ENCODE assay signal across 30 mouse cellular contexts in the genomic region with DNA sequence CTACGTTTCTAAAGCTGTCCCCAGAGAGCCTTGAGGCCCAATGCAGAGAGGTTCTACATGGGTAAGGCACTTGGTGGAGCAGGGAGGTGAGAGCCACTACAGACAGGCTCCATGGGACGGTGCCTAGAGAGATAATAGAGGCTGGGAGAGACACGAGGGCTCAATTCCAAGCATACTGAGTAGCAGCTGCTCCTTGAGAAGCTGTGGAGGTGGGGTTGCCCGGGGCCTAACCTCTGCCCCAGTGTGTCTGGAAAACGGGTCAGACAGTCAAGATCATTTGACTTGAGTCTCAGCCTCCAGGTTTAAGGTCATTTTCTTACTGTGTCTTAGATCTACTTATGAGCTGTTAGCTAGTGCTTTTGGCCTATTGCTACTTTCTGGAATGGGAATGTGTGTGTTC. TPM values are rescaled to one million over a fixed set of nuclear protein-coding genes. Genes with fewer than 3 reads are reported as not detected.
DNase-seq lines count a peak whose midpoint lies in the region; ATAC-seq and TF ChIP-seq lines count a peak whose summit lies in the region.
"Had no signal": no experiment of that assay in that cellular context is flagged by ENCODE, and none has a peak within 500 bp of the region (broad histone marks: within the 10 kb centered on the region; RNA-seq: fewer than 3 reads in every experiment).

No protein-coding gene starts in this region.

- H3K4me2 ChIP-seq in forebrain, postnatal 0 days (ENCODE audit: low read depth): no peak overlapping the region
- H3K4me2 ChIP-seq in kidney, embryonic 16.5 days (replicated peaks; ENCODE audit: low read depth, low read length): no peak overlapping the region
- no peak overlapping the region for H3K4me2 ChIP-seq in midbrain, embryonic 11.5 days
- no peak overlapping the region for H3K4me2 ChIP-seq in midbrain, embryonic 13.5 days (replicated peaks)
- H3K4me2 ChIP-seq: embryonic facial prominence, embryonic 13.5 days; forebrain, embryonic 13.5 days; heart, embryonic 11.5 days; hindbrain, embryonic 13.5 days; limb, embryonic 15.5 days; liver, embryonic 13.5 days; neural tube, embryonic 15.5 days had no signal

- peak; percentile 47; the same call in 1 of the 2 replicates for ATAC-seq in forebrain, postnatal 0 days
- no peak for ATAC-seq in kidney, embryonic 16.5 days (ENCODE audit: low FRiP score, low TSS enrichment)
- no peak for ATAC-seq in midbrain, embryonic 11.5 days (ENCODE audit: low FRiP score)
- no peak for ATAC-seq in midbrain, embryonic 13.5 days
- ATAC-seq: forebrain, embryonic 13.5 days; lung, postnatal 0 days had no signal

- no peak overlapping the region for H3K9ac ChIP-seq in forebrain, postnatal 0 days
- H3K9ac ChIP-seq in kidney, embryonic 16.5 days (replicated peaks; ENCODE audit: low read length): no peak overlapping the region
- H3K9ac ChIP-seq in midbrain, embryonic 11.5 days (ENCODE audit: low read length): no peak overlapping the region
- H3K9ac ChIP-seq in midbrain, embryonic 13.5 days (replicated peaks): no peak overlapping the region
- H3K9ac ChIP-seq: embryonic facial prominence, embryonic 13.5 days; forebrain, embryonic 13.5 days; hindbrain, embryonic 13.5 days; limb, embryonic 15.5 days; liver, embryonic 13.5 days; neural tube, embryonic 15.5 days had no signal

- no peak overlapping the region for H3K4me3 ChIP-seq in forebrain, postnatal 0 days (ENCODE audit: low read depth, low read length)
- no peak overlapping the region for H3K4me3 ChIP-seq in forebrain, embryonic 10.5 days
- no peak overlapping the region for H3K4me3 ChIP-seq in kidney, adult 2 months (ENCODE audit: insufficient read depth, low read depth, low read length)
- no peak overlapping the region for H3K4me3 ChIP-seq in kidney, embryonic 16.5 days (ENCODE audit: low read length)
- H3K4me3 ChIP-seq in midbrain, embryonic 11.5 days (ENCODE audit: low read depth, low read length): no peak overlapping the region
- H3K4me3 ChIP-seq in midbrain, embryonic 13.5 days (replicated peaks): no peak overlapping the region
- H3K4me3 ChIP-seq: embryonic facial prominence, embryonic 13.5 days; forebrain, embryonic 13.5 days; hindbrain, embryonic 13.5 days; limb, embryonic 10.5 days; limb, embryonic 15.5 days; liver, embryonic 13.5 days; megakaryocyte, embryonic 14.5 days; neural tube, embryonic 15.5 days had no signal

- TF ChIP-seq POLR2A in kidney, adult 2 months (IDR thresholded peaks at IDR 0.05; ENCODE audit: low read depth, low read length): no peak

- DNase-seq in forebrain, postnatal 0 days: no peak
- no peak for DNase-seq in forebrain, embryonic 10.5 days (ENCODE audit: extremely low spot score, low spot score)
- peak; percentile 45 for DNase-seq in kidney, adult 2 months
- peak; percentile 10 for DNase-seq in midbrain, embryonic 11.5 days (ENCODE audit: low spot score, missing footprints)
- DNase-seq in embryo, embryonic 9.5 days (ENCODE audit: extremely low spot score): no peak
- DNase-seq: adrenal gland, adult 8-10 months; cerebellum, adult 11-12 months; cerebellum, adult 9-11 months; embryo, embryonic 11 days; gastrocnemius, postnatal 25 days; heart, adult 11 months; heart, postnatal 36 days; layer of hippocampus, postnatal 36 days; liver, embryonic 13.5 days; lung, adult 18-20 months; midbrain, embryonic 14.5 days; retina, postnatal 1 day; right cerebral cortex, postnatal 14 days; thymus, postnatal 4 days had no signal

- no peak for TF ChIP-seq CTCF in forebrain, postnatal 0 days (IDR thresholded peaks at IDR 0.05; ENCODE audit: low read depth)
- TF ChIP-seq CTCF in kidney, adult 2 months (conservative IDR thresholded peaks at IDR 0.05; ENCODE audit: insufficient read depth, insufficient read length, low read depth, low read length): no peak

- no peaks in the 10 kb centered on the region for H3K36me3 ChIP-seq in forebrain, postnatal 0 days (ENCODE audit: insufficient read depth)
- no peaks in the 10 kb centered on the region for H3K36me3 ChIP-seq in forebrain, embryonic 10.5 days (replicated peaks)
- no peaks in the 10 kb centered on the region for H3K36me3 ChIP-seq in kidney, adult 2 months (ENCODE audit: control insufficient read depth, insufficient read depth, low read length)
- no peaks in the 10 kb centered on the region for H3K36me3 ChIP-seq in kidney, embryonic 16.5 days (ENCODE audit: insufficient read depth, low read length)
- H3K36me3 ChIP-seq in midbrain, embryonic 11.5 days (ENCODE audit: control insufficient read depth, insufficient read depth, low read length): no peaks in the 10 kb centered on the region
- no peaks in the 10 kb centered on the region for H3K36me3 ChIP-seq in midbrain, embryonic 13.5 days
- H3K36me3 ChIP-seq: embryonic facial prominence, embryonic 13.5 days; hindbrain, embryonic 13.5 days; limb, embryonic 10.5 days; limb, embryonic 15.5 days; liver, embryonic 13.5 days; neural tube, embryonic 15.5 days had no signal

- no peaks in the 10 kb centered on the region for H3K27me3 ChIP-seq in forebrain, postnatal 0 days (ENCODE audit: insufficient read depth, low read length)
- no peaks in the 10 kb centered on the region for H3K27me3 ChIP-seq in forebrain, embryonic 10.5 days (ENCODE audit: poor library complexity, severe bottlenecking)
- H3K27me3 ChIP-seq in kidney, adult 2 months (replicated peaks; ENCODE audit: control insufficient read depth, insufficient read depth, low read length): no peaks in the 10 kb centered on the region
- no peaks in the 10 kb centered on the region for H3K27me3 ChIP-seq in kidney, embryonic 16.5 days (ENCODE audit: insufficient read depth, low read length)
- no peaks in the 10 kb centered on the region for H3K27me3 ChIP-seq in midbrain, embryonic 11.5 days (ENCODE audit: control insufficient read depth, insufficient read depth, low read length)
- H3K27me3 ChIP-seq in midbrain, embryonic 13.5 days: no peaks in the 10 kb centered on the region
- H3K27me3 ChIP-seq: embryonic facial prominence, embryonic 13.5 days; forebrain, embryonic 13.5 days; hindbrain, embryonic 13.5 days; limb, embryonic 15.5 days; neural tube, embryonic 15.5 days had no signal

- H3K27ac ChIP-seq in forebrain, postnatal 0 days (ENCODE audit: low read depth, low read length): no peak overlapping the region
- H3K27ac ChIP-seq in forebrain, embryonic 10.5 days: no peak overlapping the region
- H3K27ac ChIP-seq in kidney, adult 2 months (ENCODE audit: insufficient read depth, low read depth, low read length): no peak overlapping the region
- no peak overlapping the region for H3K27ac ChIP-seq in kidney, embryonic 16.5 days (ENCODE audit: low read length)
- no peak overlapping the region for H3K27ac ChIP-seq in midbrain, embryonic 11.5 days (ENCODE audit: low read depth, low read length)
- H3K27ac ChIP-seq in midbrain, embryonic 13.5 days: no peak overlapping the region
- H3K27ac ChIP-seq: embryonic facial prominence, embryonic 13.5 days; forebrain, embryonic 13.5 days; hindbrain, embryonic 13.5 days; limb, embryonic 10.5 days; limb, embryonic 15.5 days; liver, embryonic 13.5 days; neural tube, embryonic 15.5 days had no signal

- H3K4me1 ChIP-seq in forebrain, postnatal 0 days (ENCODE audit: insufficient read depth): 0 out of 2 replicates have a peak, but pooled peaks cover 4% of the 10 kb centered on the region
- peaks cover 3% of the 10 kb centered on the region for H3K4me1 ChIP-seq in forebrain, embryonic 10.5 days
- H3K4me1 ChIP-seq in kidney, adult 2 months (ENCODE audit: control insufficient read depth, insufficient read depth, low read length): peaks cover 9% of the 10 kb centered on the region; the same call in 1 of the 2 replicates
- H3K4me1 ChIP-seq in kidney, embryonic 16.5 days (ENCODE audit: insufficient read depth, low read length): no peaks in the 10 kb centered on the region; the same call in 1 of the 2 replicates
- H3K4me1 ChIP-seq in midbrain, embryonic 11.5 days (ENCODE audit: control insufficient read depth, insufficient read depth, low read length): no peaks in the 10 kb centered on the region
- 0 out of 2 replicates have a peak, but pooled peaks cover 3% of the 10 kb centered on the region for H3K4me1 ChIP-seq in midbrain, embryonic 13.5 days (replicated peaks)
- H3K4me1 ChIP-seq: hindbrain, embryonic 13.5 days; limb, embryonic 10.5 days; megakaryocyte, embryonic 14.5 days had no signal

- WGBS in forebrain, postnatal 0 days: 60% methylated on average over 5 of the region's 5 CpGs
- 72% methylated on average over 5 of the region's 5 CpGs for WGBS in forebrain, embryonic 10.5 days
- 61% methylated on average over 5 of the region's 5 CpGs for WGBS in kidney, adult 2 months
- WGBS in kidney, embryonic 16.5 days: 55% methylated on average over 5 of the region's 5 CpGs
- 72% methylated on average over 5 of the region's 5 CpGs for WGBS in midbrain, embryonic 11.5 days
- WGBS in midbrain, embryonic 13.5 days: 69% methylated on average over 5 of the region's 5 CpGs

- H3K9me3 ChIP-seq in forebrain, postnatal 0 days (ENCODE audit: low read length): no peaks in the 10 kb centered on the region
- no peaks in the 10 kb centered on the region for H3K9me3 ChIP-seq in forebrain, embryonic 10.5 days
- no peaks in the 10 kb centered on the region for H3K9me3 ChIP-seq in kidney, embryonic 16.5 days (ENCODE audit: low read length)
- no peaks in the 10 kb centered on the region for H3K9me3 ChIP-seq in midbrain, embryonic 11.5 days (ENCODE audit: control insufficient read depth, low read length)
- no peaks in the 10 kb centered on the region for H3K9me3 ChIP-seq in midbrain, embryonic 13.5 days
- H3K9me3 ChIP-seq: embryonic facial prominence, embryonic 13.5 days; forebrain, embryonic 13.5 days; hindbrain, embryonic 13.5 days; limb, embryonic 10.5 days; limb, embryonic 15.5 days; liver, embryonic 13.5 days; megakaryocyte, embryonic 14.5 days; neural tube, embryonic 15.5 days had no signal

RNA-seq across cellular contexts. Expression of a gene that starts 25.4 kb away (rescaled TPM):
- total RNA-seq in forebrain, postnatal 0 days (2014; rRNA removed): 32.1 and 33.4 TPM in 2 replicates
- 17.4 and 20.2 TPM in 2 replicates for polyA plus RNA-seq in forebrain, postnatal 0 days (2015; fragmentation: Nextera tagmentation; extraction: Ambion mirVana)
- 57.3 and 60.0 TPM in 2 replicates for polyA plus RNA-seq in forebrain, embryonic 10.5 days (2016; fragmentation: Nextera tagmentation; extraction: Ambion mirVana)
- polyA plus RNA-seq in kidney, adult 2 months (2012; rRNA removed): 18.3 and 23.1 TPM in 2 replicates
- 44.0 and 48.7 TPM in 2 replicates for polyA plus RNA-seq in kidney, embryonic 16.5 days (2015; fragmentation: Nextera tagmentation; extraction: Ambion mirVana)
- polyA plus RNA-seq in midbrain, embryonic 11.5 days (2014; fragmentation: Nextera tagmentation; extraction: Ambion mirVana): 31.9 and 36.3 TPM in 2 replicates
- polyA plus RNA-seq in midbrain, embryonic 13.5 days (2015; fragmentation: Nextera tagmentation; extraction: Ambion mirVana): 9.4 and 9.6 TPM in 2 replicates

Comparison
In these comparisons a context has a peak if more than half of its experiments do, and no peak if none do; other contexts are left out.
1. DNase-seq: peak in kidney, adult 2 months (single experiment) and midbrain, embryonic 11.5 days (single experiment); none in forebrain, postnatal 0 days (single experiment), forebrain, embryonic 10.5 days (single experiment) and embryo, embryonic 9.5 days (single experiment).